Mouse (Mus musculus): ENCODE measurements at regions not wholly inside any gene's neighbourhood (a gene's known extent, or its start where the extent isn't known, plus 50 kb on each side); places are given as distances from the start of the nearest gene placed in this dataset.
A peak's percentile ranks its signal among the peaks of the same experiment; 100 is the strongest.

DNA sequence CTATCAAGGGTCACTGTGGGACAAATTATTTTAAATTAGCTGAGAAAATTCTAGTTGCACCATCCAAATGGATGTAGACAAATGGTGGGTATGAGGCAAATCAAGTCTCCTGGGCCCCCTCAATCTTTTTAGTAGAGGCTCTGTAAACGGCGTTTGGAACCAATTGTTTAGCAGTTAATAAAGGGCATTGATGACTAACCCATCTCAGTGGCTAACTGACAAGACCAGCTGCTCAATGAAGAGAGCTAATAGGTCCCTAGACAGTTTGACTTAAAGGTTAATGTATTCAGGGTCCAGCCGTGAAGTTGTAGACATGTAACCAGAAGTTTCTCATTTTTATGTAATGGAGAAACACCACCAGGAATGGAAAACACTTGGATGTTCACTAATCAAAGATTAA lies 332.6 kb upstream of the Gm21961 start:
- DNase-seq (ENCODE audit: inconsistent age in 2 of 2, low spot score in 1 of 2): no peak

DNA sequence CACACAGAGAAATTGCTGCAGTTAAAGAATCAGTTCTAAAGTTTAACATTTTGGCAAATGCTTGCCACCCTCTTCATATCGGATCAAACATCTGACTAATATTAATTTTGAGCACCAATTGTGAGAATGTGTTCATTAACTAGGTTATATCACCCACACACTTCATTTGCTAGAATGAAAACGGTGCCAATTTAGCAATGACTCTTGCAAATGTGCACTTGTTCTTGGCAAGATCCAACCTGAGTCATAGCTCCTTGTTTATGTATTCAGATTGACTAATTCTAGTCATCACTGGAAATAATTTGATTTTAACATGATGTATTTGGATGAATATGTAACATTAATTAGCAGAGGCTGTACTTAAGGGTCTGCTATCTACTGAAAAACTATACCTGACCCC lies 327.8 kb upstream of the Gm21961 start:
- peak in 1 of 2 experiments; percentile 18 for DNase-seq (ENCODE audit: inconsistent age in 2 of 2, low spot score in 1 of 2)

DNA sequence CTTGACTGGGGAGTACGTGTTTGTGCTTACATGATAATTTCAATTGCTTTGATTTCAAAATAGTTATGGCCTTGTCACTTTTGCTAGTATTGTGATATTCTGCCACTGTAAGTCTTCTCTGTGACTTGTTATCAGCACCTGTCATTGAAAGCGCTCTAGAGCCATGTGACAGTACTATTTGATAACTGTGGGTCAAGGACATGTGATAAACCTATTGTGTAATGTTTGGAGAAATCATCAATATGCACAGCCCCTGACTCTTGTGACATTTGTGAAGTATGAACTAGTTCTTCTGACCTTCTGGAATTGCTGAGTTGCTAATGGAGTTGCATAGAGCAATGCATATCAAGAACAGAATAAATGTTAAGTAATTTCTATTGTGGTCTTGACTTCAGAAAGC lies 319.4 kb upstream of the Gm21961 start:
- peak in 1 of 2 experiments; percentile 55 for DNase-seq (ENCODE audit: inconsistent age in 2 of 2, low spot score in 1 of 2)

DNA sequence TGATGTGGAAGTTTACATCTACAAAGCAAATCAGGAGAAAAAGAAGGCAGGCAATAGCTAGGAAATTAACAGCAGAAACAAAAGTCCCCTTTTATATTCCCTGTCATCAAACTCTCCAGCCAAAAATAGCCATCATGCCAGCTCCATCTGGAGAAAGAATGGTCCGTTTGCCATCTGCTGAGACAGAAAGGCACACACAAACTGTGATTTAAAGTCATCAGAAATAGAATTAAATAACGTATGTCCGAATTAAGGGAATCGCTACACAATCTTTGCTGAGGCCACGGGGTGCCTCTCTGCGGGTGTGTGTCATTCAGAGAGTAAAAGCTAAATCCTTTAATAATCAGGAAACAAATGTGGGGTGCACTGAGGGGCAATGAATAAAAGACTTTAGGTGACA lies 293.4 kb upstream of the Gm21961 start:
- no peak for DNase-seq (ENCODE audit: inconsistent age in 2 of 2, low spot score in 1 of 2)

DNA sequence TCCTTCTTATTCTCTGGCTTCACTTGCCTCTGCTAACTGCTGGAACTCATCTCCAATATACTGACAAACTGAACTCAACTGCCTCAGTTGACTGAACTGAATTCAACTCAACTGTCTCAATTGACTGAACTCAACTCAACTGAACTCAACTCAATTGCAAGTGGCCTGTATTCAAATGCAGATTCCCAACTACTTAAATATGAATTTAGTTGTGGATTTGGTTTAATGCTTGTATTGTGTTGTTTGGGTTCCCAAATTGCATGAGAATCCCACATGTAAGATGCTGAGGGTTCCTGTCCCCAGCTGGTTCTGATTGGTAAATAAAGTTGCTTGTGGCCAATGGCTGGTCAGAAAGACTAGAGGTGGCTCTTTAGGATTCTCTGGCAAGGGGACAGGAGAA lies 244.1 kb upstream of the Gm21961 start:
- no peak for DNase-seq (ENCODE audit: inconsistent age in 2 of 2, low spot score in 1 of 2)

DNA sequence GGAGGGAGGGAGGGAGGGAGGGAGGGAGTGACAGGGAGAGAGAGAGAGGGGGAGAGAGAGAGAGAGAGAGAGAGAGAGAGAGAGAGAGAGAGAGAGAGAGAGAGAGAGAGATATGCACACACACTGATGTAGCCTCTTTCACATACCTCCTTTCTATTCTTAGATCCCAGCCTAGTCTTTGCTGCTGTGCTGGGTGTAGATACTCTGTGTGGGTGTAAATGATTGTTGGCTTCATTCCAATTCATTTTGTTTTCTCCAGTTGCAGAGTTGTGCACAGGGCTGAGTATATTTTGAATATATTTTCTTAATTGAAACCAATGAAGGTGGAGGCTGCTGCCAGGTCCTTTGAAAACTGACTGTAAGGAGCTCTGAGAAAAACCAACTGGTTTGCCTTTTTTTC lies 207.8 kb upstream of the Gm21961 start:
- no peak for DNase-seq (ENCODE audit: inconsistent age in 2 of 2, low spot score in 1 of 2)

DNA sequence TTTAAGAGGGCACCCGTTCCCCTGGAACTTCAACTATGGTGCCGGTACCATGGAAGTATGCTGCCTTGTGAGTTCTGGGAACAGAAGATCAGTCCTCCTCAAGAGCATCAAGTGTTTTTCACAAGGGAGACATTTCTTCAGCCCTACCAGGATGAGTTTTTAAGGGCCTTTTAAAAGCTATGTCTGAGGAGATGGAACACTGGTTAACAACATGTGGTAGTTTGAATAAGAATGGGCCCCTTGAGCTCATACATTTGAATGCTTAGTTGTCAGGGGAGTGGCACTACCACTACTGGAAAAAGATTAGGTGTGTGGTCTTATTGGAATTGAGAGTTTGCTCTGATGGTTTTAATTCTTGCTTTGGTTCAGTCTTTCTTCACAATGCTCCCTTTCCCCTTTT lies 203.2 kb upstream of the Gm21961 start:
- no peak for DNase-seq (ENCODE audit: inconsistent age in 2 of 2, low spot score in 1 of 2)

DNA sequence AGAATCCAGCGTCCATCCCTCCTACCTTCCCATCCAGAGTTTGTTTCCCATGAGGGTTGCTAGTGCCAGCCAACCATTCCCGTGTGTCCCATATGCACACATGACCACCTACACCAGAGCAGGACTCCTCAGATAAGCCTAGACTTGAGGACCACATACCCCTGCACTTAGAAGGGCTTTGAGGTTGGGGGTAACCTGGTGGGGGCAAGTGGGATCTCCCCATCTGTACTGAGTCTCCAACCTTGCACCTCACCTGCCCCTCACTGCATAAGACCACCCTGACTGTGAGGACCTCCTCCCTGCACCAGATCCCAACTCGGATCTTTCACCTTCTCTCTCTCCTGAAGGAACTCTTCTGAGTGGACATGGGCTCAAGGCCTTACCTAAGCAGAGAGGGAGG lies 181.6 kb upstream of the Gm21961 start:
- DNase-seq (ENCODE audit: inconsistent age in 2 of 2, low spot score in 1 of 2): no peak

DNA sequence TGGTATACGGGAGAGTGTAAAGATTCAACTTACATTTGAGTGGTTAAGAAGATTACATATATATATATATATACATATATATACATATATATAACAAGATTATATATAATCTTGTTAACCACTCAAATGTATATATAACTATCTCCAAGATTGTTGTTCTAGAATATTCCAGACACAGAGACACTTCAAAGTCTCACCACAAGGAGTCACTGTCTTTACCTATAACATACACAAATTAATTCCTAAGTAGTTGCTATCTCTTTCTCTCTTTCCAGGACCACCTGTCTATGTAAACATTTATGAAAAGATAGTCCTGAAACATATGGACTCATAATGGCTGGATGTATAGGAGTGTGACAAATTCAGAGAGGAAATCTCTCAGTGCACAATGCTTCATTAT lies 178.9 kb upstream of the Gm21961 start:
- no peak for DNase-seq (ENCODE audit: inconsistent age in 2 of 2, low spot score in 1 of 2)
